Mouse (Mus musculus): Measurements from ENCODE around the gene Etv5.
"Not testable (repeated sequence)": the region's sequence is repeated elsewhere in the genome, so short reads cannot be mapped to it uniquely, and the experiment has no call there.

Etv5 gene

DNA sequence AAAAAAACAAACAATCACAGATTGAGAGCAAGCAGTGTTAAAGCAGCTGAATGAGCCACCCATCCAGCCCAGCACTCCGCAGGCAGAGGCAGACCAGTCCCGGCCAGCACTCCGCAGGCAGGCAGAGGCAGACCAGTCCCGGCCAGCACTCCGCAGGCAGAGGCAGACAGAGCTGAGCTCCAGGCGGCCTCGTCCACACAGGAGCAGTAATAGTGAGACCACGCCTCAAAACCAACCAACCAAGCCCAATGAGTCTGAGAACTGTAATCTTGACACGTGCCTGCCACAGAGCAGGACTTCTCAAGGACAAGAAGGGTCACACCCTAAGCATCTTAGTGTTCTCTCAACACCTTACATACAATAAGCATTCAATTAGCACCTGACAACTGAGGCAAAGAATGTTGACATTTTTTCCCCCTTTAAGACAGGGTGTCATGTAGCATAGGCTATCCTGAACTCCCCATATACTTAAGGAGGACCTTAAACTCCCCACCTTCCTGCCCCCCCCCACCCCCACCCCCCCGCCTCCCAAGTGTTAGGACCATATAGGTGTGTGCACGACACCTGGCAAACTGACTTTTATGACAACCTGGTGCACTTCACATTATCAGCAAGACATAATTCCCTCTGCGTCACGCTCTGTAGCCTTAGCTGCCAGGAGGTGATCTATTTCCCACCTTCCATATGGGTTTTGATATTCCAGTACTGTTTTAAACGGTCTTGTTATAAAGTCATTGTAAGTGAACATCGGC lies 44.2 kb downstream of the Etv5 start:
- no peak for DNase-seq (ENCODE audit: low read depth)

DNA sequence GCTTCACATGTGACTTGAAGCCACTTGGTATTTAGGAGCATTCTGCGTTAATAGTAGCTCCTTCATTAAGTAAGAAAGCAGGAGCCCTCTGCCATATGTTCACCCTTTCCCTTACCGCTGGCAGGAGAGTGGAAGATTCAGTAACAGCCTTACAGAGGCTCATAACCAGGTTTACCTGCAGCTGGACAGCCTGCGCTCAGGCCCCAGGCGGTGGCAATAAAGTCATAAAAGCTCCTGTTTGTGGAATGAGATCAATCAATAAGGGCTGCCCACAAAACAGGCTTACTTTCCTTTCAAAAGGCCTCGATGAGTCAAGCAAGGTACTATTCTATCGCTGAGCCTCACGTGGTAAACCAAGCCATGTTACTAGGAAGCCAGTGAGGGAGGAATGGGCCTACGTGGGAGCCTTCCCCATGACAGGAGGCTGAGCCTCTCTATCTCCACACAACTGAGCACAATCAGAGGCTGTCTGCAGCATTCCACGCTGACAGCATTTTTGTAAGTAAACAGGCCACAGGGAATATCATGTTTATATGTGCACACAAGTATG lies 49.1 kb downstream of the Etv5 start:
- DNase-seq (ENCODE audit: low read depth): no peak

DNA sequence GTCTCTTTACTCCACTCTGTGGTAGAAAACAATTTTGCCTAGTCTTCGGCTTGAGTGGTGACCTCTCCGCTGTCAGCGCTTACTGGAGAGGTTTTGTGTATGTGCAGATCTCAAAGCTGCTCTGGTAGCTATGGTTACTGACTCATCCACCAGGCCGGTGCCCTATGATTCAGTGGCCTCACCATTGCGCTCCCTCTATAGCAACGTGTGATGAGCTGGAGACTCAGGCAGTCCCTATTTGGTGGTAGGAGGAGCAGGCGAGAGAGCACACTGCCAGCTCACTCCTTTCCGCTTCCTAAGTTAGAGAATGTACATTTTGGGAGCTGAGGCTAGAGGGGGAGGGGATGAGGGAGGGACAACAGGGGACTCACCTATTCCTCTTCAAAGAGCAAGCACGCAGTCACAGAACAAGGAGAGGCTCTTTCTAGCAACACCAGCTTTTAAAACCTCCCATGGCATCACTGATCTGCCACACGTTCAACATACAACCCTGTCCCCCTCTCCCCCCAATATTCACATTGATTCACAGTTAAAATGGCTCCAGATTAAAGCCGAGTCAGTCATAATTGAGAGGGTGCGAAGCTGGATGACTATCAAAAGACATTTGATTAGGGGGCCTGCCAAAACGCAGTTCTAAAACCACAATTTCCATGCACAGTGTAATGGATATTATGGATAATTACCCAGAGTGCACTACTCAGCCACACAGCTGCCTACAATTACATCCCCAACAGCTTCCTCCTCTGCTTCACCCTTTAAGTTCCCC lies 50.2 kb downstream of the Etv5 start:
- DNase-seq (ENCODE audit: low read depth): no peak

DNA sequence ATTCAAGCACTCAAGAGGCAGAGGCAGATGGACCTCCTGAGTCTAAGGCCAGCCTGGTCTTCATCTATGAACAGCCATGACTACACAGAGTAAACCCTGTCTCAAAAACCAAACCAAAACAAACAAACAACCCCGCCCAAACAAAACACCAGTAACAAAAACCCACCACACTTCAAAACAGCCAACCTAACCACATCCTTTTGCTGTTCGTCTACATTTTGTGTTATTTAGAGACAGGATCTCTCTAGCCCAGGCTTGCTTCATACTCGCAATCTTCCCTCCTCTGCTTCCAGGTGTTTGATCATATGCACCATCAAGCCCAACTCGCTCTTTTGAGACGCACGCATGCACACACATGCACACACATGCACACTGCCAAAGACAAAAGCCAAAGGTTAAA lies 51.8 kb downstream of the Etv5 start:
- no peak for DNase-seq (ENCODE audit: low read depth)

- DNase-seq (ENCODE audit: low read depth): not testable (repeated sequence)
Observed at GRCm38 (mm10) chr16:22382018-22382417, 57.5 kb downstream of the Etv5 start.

DNA sequence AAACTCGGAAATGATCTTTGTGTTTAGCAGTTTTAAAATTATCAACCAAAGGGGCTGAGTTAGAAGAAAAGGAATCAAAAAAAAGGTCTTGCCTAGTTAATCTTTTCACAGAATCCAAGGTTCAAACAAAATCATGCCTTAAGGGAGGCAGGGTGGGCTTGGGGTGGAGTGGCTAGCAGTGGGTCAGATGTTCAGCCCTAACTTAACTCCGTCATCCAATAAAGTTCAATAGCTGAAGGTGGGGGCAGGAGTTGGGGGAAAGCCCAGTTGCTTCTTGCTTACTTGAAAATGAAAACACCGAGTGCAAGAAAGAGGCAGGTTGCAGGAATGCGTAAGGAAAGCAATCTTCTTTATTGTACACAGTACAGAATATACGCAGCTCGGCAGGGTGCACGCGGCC lies 58.5 kb downstream of the Etv5 start:
- DNase-seq (ENCODE audit: low read depth): no peak

DNA sequence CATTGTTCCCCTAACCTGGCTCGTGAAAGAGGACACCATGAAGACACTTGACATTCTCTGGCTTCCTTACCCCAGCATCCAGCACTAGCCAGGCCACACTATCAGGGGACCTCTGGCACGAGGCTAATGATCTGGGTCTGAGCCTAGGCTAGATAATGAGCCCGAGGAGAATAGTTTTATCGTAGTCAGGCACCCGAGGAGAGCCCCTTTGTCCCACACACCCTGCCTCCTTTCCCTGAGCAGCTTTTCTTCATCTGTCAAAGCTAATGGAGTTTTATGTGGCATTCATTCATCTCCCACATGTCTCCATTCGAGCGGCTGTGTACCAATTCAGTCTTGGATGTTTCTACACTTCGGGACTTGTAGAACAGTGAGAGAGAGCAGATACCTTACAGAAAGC lies 59.5 kb downstream of the Etv5 start:
- DNase-seq (ENCODE audit: low read depth): no peak

DNA sequence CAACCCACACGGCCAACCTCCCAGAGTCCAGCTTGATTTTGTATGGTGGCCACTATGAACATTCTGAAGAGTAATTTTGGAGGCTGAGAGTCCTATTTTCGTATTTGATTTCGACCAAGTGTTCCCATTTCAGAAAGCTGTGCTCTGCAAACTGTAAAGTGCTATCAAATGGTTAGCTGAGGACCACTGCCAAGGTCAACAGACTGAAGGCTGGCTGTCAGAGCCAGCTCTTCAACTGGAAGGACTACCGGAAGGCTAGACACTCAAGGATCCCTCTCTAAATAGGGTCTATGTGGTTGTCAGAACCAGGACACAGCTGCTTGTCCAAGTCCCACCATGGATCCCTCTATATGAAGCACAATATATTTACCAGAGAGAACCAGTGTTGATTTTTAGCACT lies 60.2 kb downstream of the Etv5 start:
- no peak for DNase-seq (ENCODE audit: low read depth)

DNA sequence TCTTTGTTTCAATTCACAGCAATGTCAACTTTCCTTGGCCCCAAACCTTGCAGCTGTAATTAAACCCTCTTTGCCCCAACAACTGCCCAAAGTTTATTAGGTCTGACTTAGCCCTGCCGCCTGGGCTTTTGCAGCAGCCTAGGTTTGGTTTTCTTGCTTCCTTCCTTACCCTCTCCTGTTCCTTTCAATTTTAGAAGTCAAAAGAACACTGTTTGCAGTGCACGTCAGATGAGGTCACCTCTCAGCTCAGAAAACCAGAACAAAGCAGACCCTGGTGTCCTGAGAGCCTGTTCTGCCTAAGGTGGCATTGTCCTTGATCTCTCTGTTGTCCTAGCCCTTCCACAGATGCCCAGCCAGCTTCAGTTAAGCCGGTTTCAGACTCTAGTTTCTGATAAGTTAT lies 61.8 kb downstream of the Etv5 start:
- DNase-seq (ENCODE audit: low read depth): no peak

GRCm38 (mm10) chr16:22374898-22375297 lies 64.6 kb downstream of the Etv5 start:
- DNase-seq (ENCODE audit: low read depth): no peak

DNA sequence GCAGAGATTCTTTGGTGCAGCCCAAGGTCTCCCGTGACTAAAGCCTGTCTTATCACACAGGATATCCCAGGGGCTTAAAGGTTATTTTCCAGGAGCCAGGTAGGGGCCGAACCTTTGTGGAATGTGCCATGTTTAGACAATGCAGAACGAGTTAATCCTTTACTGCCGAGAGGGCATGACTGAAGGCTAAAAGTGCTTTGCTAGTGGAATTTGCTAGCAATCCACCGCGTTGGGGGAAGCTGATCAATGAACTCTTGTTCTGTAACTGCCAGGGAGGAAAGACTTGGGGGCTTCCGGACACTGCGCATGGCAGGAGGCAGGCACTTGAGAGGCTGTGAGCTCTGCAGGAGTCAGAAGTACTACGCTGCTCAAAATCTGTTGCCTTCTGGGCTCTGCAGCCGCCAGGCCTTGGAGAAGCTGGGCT lies 66.8 kb downstream of the Etv5 start:
- no peak for DNase-seq (ENCODE audit: low read depth)

GRCm38 (mm10) chr16:22372225-22372624 lies 67.3 kb downstream of the Etv5 start:
- DNase-seq (ENCODE audit: low read depth): no peak

DNA sequence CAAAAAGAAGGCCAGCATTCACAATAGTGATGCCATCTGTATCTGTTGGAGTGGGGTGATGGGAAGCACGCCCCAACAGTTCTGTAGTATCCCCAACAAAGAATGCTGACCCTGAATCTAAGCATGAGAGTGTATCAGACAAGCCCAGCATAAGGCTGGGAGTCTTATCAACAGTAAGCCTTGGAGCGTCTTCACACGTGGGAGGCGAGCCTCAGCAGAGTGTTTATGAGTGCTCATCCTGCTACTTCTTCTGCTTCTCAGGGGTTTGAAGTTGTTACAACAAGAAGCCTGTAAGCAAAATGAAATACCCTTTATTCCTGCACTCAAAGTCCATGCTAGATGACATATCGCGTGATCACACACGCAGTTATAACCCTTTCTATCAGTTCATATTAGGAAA lies 72.4 kb downstream of the Etv5 start:
- DNase-seq (ENCODE audit: low read depth): no peak

DNA sequence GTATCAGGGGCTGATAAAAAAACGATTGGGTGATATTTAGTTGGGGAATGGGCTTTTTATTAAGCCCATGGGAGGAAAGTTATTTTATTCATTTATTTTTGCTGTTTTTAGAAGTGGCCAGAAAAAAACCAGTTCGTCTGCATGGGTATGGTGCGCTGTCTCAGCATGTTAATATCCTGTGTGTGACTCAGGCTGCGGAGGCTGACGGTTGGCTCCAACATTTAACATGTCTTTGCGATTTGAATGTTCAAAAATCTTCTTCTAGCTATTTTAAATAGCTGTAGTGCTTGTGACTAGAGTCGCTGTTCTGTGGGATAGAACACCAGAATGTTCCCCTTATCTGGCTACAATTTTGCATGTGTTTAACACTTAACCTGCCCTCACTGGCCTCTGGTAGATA lies 73.5 kb downstream of the Etv5 start:
- DNase-seq (ENCODE audit: low read depth): no peak

- no peak for DNase-seq (ENCODE audit: low read depth)
Observed at GRCm38 (mm10) chr16:22365596-22365995, 73.9 kb downstream of the Etv5 start.

DNA sequence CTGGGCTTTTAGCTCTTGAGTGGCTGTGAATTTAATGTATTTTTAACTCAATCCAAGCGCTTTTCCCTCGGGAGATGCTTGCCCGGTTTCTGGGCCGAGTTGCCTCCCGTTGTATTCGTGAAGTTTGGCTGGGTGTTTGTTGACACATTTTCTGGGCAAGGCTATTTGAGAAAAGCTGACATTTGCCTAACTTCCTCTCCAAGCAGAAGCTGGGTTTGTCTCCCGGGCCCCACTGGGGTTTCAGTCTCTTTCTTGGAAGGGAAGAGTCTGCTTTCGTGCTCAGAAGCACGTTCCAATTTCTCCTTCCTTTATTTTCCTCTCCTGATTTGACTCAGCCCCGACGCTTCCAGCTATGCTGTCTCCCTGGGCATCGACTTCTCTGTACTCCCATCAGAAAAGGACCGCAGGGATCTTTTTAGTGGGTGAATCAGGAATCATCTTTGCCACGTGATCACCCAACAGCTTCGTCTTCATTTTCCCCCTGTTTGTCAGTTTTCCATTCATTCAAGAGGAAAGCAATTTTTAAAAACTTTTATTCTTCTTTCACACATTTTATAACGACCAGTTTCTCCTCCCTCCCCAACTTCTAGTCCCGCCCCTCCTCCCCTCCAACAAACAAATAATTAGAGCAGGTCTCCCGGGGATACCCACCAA lies 80.7 kb downstream of the Etv5 start:
- DNase-seq (ENCODE audit: low read depth): peak; percentile 12

DNA sequence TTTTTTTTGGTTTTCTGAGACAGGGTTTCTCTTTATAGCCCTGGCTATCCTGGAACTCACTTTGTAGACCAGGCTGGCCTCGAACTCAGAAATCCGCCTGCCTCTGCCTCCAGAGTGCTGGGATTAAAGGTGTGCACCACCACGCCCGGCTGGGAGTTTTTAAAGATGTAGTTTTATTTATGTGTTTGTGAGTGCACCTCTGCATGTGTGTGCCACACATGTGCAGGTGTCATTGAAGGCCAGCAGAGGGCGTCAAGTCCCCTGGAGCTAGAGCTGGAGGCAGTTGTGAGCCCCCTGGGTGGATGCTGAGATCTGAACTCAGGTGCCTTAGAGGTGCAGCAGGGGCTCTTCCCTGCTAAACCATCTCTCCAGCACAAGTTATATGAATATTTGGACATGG lies 85.3 kb downstream of the Etv5 start:
- not testable (repeated sequence) for DNase-seq (ENCODE audit: low read depth)

DNA sequence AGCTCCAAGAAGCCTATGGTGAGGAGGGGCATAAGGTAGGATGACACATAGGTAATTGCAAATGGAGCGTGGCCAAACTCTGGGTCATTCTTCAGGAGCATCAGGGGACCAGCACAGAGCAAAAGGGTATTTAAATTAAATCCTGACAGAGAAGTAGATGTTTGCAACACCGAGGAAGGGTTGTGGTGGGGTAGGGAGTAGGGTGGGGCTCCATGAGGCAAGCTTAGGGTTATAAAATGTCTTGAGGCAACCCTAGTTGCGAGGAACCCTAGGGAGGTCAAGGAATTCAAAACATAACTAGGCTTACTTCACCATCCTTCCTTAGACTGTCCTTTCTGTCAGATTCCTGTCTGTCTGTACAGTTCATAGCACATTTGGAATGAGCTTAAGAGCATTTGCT lies 85.9 kb downstream of the Etv5 start:
- no peak for DNase-seq (ENCODE audit: low read depth)

- DNase-seq (ENCODE audit: low read depth): no peak
Observed at GRCm38 (mm10) chr16:22351194-22351593, 88.3 kb downstream of the Etv5 start.

GRCm38 (mm10) chr16:22349798-22350197 lies 89.7 kb downstream of the Etv5 start:
- DNase-seq (ENCODE audit: low read depth): peak; percentile 12

GRCm38 (mm10) chr16:22348478-22349270 lies 90.8 kb downstream of the Etv5 start:
- no peak for DNase-seq (ENCODE audit: low read depth)

GRCm38 (mm10) chr16:22348014-22348413 lies 91.5 kb downstream of the Etv5 start:
- DNase-seq (ENCODE audit: low read depth): no peak
